Mouse (Mus musculus) heart, postnatal 25 days (tissue): ENCODE data around the gene Gm21887. TPM values are rescaled to one million over a fixed set of nuclear protein-coding genes. Genes with fewer than 3 reads are reported as not detected.
A peak's percentile ranks its signal among the peaks of the same experiment; 100 is the strongest.
"Not testable (repeated sequence)": the region's sequence is repeated elsewhere in the genome, so short reads cannot be mapped to it uniquely, and the experiment has no call there.

Source experiments
- DNase-seq: peaks from one replicate; pipeline ENCODE4 v3.0.0; 2022; ENCODE audit warnings: low spot score
- intact Hi-C: fragments of 180-260 bp; cut with DNase I; formaldehyde crosslinking; loops from one replicate; pipeline ENCODE4 v1.15.1; 2025
- total RNA-seq, 2 experiments: library from RNA; stranded (reverse); gene quantifications; 2 replicates each; pipeline ENCODE4 v1.2.3; 2021

Gene Gm21887
- total RNA-seq, result 10 to 100 TPM; 31.7 to 43.0 TPM

DNA sequence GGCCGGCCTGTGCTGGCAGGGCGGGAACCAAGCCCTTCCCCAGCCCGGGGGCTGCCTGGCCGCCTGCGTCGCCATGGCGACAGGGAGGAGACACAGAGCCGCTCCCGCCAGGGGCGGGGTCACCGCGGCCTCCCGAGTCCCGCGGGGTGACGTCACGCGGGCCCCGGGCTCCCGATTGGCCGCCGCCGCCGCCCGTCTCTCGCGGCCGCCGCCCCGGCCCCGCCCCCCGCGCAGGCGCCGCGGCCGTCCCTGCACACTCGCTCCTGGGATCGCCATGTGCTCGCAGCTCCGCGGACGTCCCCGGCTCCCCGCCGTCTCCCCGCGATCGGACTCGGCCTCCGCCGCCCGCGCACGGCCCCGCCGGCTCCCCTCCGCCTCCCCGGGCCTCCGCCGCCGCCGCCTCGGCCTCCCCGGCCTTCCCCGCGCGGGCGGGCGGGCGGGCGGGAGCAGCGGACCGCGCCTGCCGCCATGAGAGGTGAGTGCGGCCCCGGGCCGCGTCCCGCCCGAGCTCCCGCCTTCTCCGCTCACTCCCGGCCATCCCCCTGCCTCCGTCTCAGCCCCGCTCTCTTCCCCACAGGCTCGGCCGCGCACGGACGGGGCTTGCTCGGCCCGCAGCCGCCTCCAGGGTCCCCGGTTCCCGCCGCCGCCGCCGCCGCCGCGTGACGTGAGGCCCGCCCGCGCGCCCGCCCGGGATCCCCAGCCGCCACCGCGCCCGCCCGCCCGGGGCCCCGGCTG is at the start of gene Gm21887:
Gene Gm21887, plus strand, starts transcription at position 644 of the 735 bp plus-strand sequence.
- intact Hi-C loops, result loop anchor here (2.0 kb wide), 1 partner anchor 16 kb away; no protein-coding TSS in a partner anchor
- peak; percentile 99 for DNase-seq

DNA sequence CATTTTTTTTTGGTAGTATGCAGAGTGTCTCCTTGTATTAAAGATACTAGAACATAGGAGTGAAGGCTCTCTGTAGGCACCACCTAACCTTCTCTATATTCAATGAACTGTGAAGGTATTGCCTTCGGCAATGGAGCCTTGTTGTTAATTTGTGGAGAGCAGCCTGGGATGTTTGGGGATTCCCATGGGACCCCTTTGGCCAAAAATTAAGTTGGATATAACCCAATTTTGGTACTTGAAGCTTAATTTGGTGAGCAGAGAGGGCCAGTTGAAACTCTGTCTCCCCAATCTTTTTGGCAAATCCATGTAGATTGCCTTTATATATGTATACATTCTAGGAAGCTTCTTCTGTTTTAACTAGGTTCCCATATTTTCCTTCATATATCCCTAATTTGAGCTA is 40.1 kb upstream of the Gm21887 start:
- DNase-seq, result no peak
- intact Hi-C loops, result no loop called here

DNA sequence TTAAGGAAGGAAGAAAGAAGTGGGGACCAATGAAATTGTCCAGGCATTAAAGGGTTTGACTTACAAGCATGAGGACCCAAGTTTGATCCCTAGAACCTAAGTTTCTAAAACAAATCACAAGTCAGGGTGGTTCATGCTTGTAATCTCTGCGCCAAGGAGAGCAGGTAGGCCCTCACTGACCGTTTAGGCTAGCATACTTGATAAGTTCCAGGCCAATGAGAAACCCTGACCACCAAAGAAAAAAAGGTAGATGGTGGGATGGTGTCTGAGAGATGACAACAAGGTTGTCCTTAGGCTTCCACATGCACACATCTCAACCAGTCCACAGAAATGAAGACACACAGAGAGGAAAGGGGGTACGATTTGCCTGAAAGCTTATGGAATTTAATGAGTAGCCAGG is 39.7 kb upstream of the Gm21887 start:
- DNase-seq, intact Hi-C loops: not testable (repeated sequence)

GRCm38 (mm10) chrX:169970546-169970945 is 38.9 kb upstream of the Gm21887 start:
- intact Hi-C loops, DNase-seq: not testable (repeated sequence)

DNA sequence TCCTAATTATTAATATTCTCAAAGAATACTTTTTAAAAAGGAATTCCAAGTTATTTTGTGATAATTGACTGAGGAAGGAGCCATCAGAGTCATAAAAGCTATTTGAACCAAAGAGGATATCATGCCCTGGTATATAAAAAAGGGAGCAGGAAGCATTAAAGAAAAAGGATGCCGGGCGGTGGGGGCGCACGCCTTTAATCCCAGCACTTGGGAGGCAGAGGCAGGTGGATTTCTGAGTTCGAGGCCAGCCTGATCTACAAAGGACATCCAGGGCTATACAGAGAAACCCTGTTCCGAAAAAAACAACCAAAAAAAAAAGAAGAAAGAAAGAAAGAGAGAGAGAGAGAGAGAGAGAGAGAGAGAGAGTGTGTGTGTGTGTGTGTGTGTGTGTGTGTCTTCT is 37.9 kb upstream of the Gm21887 start:
- intact Hi-C loops, DNase-seq: not testable (repeated sequence)

DNA sequence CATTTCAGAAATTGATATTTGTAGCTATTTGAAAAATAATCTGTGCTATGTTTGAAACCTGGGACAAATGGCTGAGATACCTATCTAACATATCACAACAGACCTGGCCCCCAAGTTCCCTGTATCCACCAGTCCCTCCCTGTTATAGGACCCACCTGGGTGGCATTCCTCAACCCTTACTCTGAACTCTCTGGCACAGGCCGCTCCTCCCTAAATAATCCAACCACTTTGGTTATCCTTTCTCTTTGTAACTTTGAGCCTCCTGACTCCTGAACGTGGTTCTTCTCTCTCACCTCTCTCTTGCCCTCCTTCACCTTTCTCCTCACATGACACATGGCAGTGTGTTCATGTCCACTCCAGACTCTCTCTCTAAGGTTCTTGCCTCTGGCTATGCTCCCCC is 37.3 kb upstream of the Gm21887 start:
- intact Hi-C loops, result not testable (repeated sequence)
- DNase-seq, result peak; percentile 0

DNA sequence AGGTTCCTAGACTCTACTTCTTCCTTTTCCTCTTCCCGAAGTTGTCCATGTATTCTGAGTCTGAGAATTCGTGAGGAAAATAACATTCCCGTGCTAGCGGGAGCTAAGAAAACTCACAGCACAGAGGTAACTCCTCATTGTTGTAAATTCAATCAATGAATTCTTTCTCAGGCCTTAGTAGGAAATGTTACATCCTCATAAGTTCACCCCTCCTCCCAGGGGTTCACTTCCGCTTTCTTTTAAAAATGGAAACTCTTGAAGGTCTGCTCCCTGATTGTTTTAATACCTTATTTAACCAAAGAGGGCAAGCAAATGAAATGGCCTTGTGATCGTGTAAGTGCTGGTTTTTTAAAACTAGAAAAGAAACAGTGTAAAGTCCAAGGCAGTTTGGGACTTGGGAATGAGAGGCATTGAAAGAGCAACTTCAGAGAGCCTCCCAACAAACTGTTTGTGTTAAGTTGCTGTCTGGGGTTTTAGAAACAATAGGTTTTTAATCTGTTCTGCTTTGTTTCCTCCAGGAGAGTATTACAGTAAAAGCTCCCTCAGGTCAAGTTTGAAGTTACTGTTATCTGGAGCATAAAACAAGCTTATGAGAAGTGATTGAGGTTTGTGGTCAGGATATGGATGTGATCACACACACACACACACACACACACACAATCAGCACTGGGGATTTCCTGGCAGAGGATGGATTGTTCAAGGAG is 36.5 kb upstream of the Gm21887 start:
- DNase-seq, result peak; percentile 6
- intact Hi-C loops, result not testable (repeated sequence)

- DNase-seq, result peak; percentile 0
- intact Hi-C loops, result not testable (repeated sequence)
Observed at GRCm38 (mm10) chrX:169973806-169974205, 35.7 kb upstream of the Gm21887 start.

DNA sequence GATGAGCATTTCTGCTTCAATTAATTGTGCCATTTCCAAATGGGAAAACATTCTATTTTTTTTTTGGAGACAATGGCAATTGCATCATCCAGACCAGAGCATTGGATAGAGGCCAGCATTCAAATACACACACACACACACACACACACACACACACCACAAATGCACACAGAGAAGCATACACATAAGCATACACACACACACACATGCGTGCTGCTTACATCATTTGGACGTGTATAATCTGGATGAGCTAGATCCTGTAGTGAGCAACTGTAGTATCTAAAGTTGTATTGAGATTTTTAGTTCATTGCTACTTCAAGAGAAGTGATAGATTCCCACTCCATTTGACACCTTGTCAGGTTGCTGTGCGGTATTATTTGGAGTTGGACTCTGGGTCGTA is 35.0 kb upstream of the Gm21887 start:
- intact Hi-C loops, result not testable (repeated sequence)
- DNase-seq, result peak; percentile 2

GRCm38 (mm10) chrX:169974974-169975373 is 34.5 kb upstream of the Gm21887 start:
- intact Hi-C loops, result loop anchor here (5.0 kb wide), 1 partner anchor 178 kb away; no protein-coding TSS in a partner anchor
- peak; percentile 12 for DNase-seq

DNA sequence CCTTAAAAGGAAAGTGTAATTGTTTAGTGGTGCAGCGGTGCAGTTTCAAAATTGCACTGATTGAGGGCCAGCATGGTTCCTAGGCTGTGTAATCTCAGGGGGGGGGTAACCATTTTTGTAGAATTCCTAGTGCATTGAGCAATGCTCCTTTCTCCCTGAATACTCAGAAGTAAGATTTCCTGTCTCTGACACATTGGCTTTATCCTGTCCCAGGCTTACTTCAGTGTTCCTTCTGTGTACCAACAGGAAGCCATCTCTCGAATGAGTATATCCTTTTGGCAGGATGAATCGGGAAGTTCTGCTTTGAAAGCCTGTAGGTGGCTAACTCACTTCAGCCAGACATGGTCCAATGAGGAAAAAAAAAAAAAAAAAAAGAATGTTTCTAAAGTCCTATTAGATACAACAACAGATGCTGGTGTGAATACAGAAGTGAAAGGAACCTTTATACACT is 33.8 kb upstream of the Gm21887 start:
- intact Hi-C loops, result loop anchor here (5.0 kb wide), 1 partner anchor 178 kb away; no protein-coding TSS in a partner anchor
- DNase-seq, result peak; percentile 28

DNA sequence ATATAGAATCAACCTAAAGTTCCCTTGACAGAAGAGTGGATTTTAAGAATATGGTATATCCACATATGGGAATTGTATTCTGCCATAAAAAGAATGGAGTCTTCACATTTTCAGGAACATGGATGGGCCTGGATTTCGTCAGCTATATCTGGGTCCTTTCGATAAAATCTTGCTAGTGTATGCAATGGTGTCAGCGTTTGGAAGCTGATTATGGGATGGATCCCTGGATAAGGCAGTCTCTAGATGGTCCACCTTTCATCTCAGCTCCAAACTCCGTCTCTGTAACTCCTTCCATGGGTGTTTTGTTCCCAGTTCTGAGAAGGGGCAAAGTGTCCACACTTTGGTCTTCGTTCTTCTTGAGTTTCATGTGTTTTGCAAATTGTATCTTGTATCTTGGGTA is 33.1 kb upstream of the Gm21887 start:
- DNase-seq, result not testable (repeated sequence)

DNA sequence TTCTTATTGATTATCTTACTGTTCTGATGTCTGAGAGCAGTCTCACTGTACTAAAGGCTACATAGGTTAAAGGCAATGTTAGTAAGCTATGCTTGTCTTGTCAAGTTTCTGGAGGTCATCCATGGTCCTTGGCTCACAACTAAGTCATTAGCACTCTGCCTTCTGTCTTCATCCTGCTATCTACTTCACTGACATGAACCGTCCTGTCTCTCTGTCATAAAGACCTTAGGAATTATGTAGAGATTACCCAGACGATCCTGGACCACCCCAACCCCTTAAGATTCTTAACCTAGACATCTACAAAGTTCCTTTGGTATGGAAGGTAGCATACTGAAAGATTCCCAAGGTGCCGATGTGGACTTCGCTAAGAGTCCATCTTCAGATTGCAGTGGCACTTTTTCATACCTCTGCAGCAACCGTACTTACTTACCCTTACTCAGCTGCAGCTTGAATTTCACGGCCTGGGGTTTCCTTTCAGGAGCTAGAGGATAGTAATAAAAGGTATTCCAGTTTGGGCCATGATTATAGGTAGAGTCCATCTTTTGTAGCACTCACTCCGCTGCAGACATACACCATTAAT is 31.5 kb upstream of the Gm21887 start:
- intact Hi-C loops, result loop anchor here (5.0 kb wide), 1 partner anchor 181 kb away; no protein-coding TSS in a partner anchor
- not testable (repeated sequence) for DNase-seq

More for the DNA sequence above, 33.1 kb upstream of the Gm21887 start:
- intact Hi-C loops, result loop anchor here (5.0 kb wide), 1 partner anchor 179 kb away; no protein-coding TSS in a partner anchor

- DNase-seq, result peak; percentile 69
- intact Hi-C loops, result loop anchor here (5.0 kb wide), 1 partner anchor 181 kb away; no protein-coding TSS in a partner anchor
Observed at GRCm38 (mm10) chrX:169978436-169979381, 30.8 kb upstream of the Gm21887 start.

- intact Hi-C loops, result loop anchor here (5.0 kb wide), 2 partner anchors 97 to 182 kb away; no protein-coding TSS in a partner anchor
- DNase-seq, result peak; percentile 21
Observed at GRCm38 (mm10) chrX:169979461-169980202, 29.8 kb upstream of the Gm21887 start.

- DNase-seq, result not testable (repeated sequence)
- intact Hi-C loops, result loop anchor here (5.0 kb wide), 1 partner anchor 98 kb away; no protein-coding TSS in a partner anchor
Observed at GRCm38 (mm10) chrX:169980203-169980556, 29.3 kb upstream of the Gm21887 start.

GRCm38 (mm10) chrX:169980809-169981289 is 28.6 kb upstream of the Gm21887 start:
- intact Hi-C loops, result loop anchor here (5.0 kb wide), 1 partner anchor 99 kb away; no protein-coding TSS in a partner anchor
- peak; percentile 41 for DNase-seq

- intact Hi-C loops, result loop anchor here (5.0 kb wide), 1 partner anchor 99 kb away; no protein-coding TSS in a partner anchor
- DNase-seq, result peak; percentile 46
Observed at GRCm38 (mm10) chrX:169981761-169982181, 27.7 kb upstream of the Gm21887 start.
